Mouse (Mus musculus): Measurements from ENCODE around the gene E430018J23Rik.
"Not testable (repeated sequence)": the region's sequence is repeated elsewhere in the genome, so short reads cannot be mapped to it uniquely, and the experiment has no call there.

E430018J23Rik gene

DNA sequence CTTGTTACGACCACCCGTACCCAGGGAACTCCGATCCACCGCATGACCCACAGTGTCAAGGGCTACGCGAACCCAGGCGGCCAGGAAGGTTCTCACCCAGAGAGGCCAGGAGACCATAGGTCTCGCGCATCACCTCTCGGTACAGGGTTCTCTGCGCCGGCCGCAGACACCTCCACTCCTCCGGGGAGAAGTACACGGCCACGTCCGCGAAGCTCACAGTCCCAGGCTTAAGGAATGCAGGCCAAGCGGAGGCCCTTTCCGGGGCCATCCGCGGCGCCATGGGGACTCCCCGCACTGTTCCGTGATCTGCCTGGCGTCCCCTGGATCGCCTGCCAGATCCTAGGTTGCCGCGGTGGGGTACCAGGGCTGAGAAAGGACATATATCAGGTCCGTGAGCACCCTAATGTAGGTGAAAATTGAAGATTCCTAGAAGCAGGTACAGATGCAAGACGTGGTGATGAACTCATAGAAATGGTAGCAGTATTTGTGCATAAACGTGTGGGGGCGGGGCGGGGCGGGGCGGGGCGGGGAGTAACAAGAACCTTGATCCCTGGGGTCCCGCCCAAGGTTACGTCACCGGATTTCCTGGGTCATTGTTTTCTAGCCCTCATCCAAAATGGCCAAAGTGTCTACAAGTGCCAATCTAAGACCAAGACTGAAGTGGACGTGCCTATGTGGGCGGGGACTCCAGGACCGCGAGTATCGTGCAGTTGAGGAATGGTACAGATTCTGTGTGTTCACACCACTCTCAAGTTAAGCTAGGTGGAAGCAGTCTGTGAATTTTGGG lies at the start of gene E430018J23Rik:
E430018J23Rik (minus strand) TSS at position 473 of the 787 bp plus-strand sequence.
- DNase-seq: peak; percentile 98 to 99

- DNase-seq: no peak
Measured at GRCm38 (mm10) chr7:127437724-127438123, 44.3 kb upstream of the E430018J23Rik start.

DNA sequence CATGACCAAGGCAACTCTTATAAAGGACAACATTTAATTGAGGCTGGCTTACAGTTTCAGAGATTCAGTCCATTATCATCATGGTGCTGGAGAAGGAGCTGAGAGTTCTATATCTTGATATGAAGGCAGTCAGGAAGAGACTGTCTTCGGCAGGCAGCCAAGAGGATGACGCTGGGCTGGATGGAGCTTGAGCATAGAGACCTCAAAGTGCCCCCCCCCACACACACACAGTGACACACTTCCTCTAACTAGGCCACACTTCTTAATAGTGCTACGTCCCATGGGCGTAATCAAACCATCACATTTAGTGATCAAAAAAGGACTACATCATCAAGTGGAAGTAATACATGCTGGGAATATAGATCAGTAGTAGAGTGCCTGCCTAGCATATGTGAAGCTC lies 41.8 kb upstream of the E430018J23Rik start:
- no peak for DNase-seq

- DNase-seq: peak; percentile 54 to 73
Measured at GRCm38 (mm10) chr7:127426354-127426753, 32.9 kb upstream of the E430018J23Rik start.

GRCm38 (mm10) chr7:127425911-127426310 lies 32.5 kb upstream of the E430018J23Rik start:
- no peak for DNase-seq

GRCm38 (mm10) chr7:127425291-127425690 lies 31.9 kb upstream of the E430018J23Rik start:
- no peak for DNase-seq

- peak; percentile 30 to 39 for DNase-seq
Measured at GRCm38 (mm10) chr7:127422247-127422646, 28.8 kb upstream of the E430018J23Rik start.

DNA sequence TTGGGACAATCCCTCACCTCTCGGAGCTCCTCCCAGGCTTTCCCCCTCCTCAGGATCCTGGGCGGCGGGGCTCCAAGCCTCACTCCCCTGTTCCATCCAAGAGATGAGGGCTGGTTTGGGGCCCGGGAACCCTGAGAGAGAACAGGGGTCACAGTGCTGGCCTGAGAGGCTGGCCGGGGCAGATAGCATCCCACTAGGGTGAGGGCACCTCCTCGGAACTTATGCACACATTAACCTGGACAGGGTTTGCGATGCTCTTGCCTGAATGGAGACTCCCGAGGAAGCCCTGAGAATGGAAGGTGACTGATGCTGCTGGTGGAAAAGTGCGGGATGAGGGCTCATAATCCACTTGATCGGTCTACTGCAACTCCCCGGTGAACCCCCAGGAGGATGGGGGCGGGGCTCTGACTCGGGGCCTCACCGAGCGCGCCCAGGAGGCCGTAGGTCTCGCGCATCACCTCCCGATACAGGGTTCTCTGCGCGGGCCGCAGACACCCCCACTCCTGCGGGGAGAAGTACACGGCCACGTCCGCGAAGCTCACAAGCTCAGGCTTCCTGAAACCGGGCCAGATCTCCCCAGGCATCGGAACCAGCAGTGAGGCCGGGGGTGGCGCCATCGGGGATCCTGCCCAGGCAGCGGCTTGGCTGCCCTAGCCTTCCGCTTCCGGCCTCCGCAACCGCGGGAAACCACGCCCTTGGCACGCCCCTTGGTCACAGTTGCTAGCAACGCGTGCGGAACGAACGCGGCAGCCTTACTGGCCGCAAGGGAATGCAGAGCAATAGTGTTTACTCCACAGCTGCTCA lies 28.2 kb upstream of the E430018J23Rik start, which contains the start of gene Zfp688:
Zfp688 (minus strand) TSS at position 681 of the 804 bp plus-strand sequence.
- peak; percentile 97 for DNase-seq

DNA sequence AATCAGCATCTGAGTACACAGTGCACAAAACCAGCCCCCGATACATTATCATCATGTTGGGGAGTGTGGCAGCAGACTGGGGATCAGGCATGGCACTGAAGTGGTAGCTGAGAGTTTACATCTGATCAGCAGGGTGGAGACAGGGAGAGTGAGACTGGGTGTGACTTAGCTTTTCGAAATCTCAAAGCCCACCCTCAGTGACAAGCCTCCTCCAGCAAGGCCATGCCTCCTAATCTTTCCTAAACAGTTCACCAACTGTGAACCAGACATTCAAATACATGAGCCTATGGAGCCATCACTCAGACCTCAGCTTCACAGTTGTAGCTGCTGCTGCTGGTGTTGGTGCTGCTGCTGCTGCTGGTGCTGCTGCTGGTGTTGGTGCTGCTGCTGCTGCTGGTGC lies 18.0 kb upstream of the E430018J23Rik start:
- no peak for DNase-seq

- DNase-seq: peak; percentile 87 to 92
Measured at GRCm38 (mm10) chr7:127406002-127406987, 12.9 kb upstream of the E430018J23Rik start, which contains the start of gene Zfp764. TSS of gene Zfp764 (minus strand) at chr7:127406822.

- DNase-seq: not testable (repeated sequence)
Measured at GRCm38 (mm10) chr7:127404101-127404500, 10.7 kb upstream of the E430018J23Rik start.

GRCm38 (mm10) chr7:127402980-127403379 lies 9.6 kb upstream of the E430018J23Rik start:
- DNase-seq: no peak

DNA sequence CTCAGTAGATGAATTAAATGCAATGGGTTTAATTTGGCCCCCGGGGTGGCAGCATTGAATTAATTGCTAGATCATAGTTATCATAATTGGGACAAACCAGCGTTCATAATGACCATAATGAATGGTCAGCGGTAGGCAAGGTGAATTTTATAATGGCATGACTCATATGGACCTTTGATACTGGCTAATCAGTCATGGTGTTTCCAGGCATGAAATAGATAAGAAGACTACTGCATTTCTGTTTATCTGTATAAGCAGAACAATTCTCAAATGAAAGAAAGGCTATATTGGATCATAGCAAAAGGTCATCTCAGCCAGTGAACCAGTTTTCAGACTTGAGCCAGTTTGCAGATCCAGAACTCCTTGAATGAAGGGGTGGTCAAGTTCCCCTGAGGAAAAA lies 6.9 kb upstream of the E430018J23Rik start:
- DNase-seq: no peak

DNA sequence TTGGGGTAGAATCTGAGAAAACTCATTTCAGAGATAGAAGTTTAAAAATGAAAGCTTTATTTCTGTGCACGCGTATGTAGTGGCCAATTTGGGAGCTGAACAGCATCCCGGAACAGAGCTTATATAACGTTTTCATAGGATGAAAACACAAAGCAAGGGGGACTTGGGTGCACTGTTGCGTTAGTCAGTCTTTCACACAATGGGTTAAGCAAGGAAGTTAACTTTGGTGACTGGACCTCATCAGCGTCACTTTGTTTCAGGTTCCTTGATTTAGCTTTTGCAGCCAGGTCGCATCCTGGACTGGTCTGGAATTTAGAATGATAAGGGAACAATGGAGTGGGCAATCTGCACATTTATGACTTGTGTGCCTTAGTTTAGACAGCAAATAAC lies 510 bp upstream of the E430018J23Rik start:
- DNase-seq: no peak

- no peak for DNase-seq
Measured at GRCm38 (mm10) chr7:127392251-127392824, 1.1 kb downstream of the E430018J23Rik start.

- DNase-seq: no peak
Measured at GRCm38 (mm10) chr7:127391538-127391937, 1.9 kb downstream of the E430018J23Rik start.

DNA sequence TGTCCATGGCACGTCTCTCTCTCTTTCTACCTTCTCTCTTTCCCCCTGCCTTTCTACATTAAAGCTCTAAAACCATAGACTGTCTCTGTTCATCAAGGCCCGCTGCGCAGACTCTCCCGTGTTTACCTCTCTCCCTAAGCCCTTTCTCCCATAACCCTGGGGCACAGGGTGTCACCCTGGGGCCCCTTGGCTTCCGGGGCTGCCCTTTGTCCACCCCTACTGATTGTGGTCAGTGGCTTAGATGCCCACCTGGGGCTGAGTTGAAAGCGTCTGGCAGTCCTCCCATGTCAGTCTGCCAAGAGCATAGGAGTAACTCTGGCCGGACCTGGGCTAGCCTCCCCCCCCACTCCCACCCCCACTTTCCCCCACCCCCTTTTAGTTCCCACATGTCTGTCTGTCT lies 3.1 kb downstream of the E430018J23Rik start:
- no peak for DNase-seq

GRCm38 (mm10) chr7:127388201-127388600 lies 5.2 kb downstream of the E430018J23Rik start:
- DNase-seq: not testable (repeated sequence)

DNA sequence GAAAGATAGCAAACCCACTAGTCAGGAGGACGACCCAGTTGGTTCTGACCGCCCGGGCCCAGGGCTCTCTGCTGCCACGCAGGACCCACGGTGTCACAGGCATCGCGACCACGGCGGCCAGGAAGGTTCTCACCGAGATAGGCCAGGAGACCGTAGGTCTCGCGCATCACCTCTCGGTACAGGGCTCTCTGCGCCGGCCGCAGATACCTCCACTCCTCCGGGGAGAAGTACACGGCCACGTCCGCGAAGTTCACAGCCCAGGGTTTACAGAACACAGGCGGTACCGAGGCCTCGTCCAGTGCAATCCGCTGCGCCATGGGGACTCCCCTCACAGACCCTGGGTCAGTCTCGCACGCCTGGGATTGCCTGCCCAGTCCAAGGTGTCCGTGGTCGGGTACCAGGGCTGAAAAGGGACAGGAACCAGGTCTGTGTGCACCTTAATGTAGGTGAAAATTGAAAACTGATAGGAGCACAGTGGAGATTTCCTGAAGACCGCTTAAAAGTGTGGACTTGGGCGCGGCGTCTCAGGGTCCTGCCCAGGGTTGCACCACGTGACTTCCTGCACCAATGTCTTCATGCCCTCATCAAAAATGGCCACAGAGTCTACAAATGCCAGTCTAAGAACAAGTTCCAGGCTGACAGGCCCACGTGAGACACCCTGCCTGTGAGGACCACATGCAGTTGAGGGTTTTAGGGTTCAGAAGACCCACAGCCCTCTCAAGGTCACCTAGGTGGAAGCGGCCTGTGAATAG lies 6.6 kb downstream of the E430018J23Rik start, which contains the start of gene 9130019O22Rik:
9130019O22Rik (minus strand) TSS at position 526 of the 752 bp plus-strand sequence.
- DNase-seq: peak; percentile 91 to 96

- DNase-seq: not testable (repeated sequence)
Measured at GRCm38 (mm10) chr7:127385560-127385959, 7.9 kb downstream of the E430018J23Rik start.

Measured in lung, adult 18-20 months (tissue).